Mouse (Mus musculus): ENCODE measurements at regions not wholly inside any gene's neighbourhood (a gene's known extent, or its start where the extent isn't known, plus 50 kb on each side); places are given as distances from the start of the nearest gene placed in this dataset.

GRCm38 (mm10) chr16:70103791-70104378 lies 209.9 kb upstream of the Gbe1 start:
- TF ChIP-seq CTCF (IDR thresholded peaks at IDR 0.05; ENCODE audit: borderline replicate concordance, insufficient read depth, low read depth, low read length), result no peak
- no peak for TF ChIP-seq POLR2A (IDR thresholded peaks at IDR 0.05; ENCODE audit: borderline replicate concordance, insufficient read depth, low read length)
